Mouse (Mus musculus) heart, adult 2 months (tissue): ENCODE data around the gene Fam53a. TPM values are rescaled to one million over a fixed set of nuclear protein-coding genes. Genes with fewer than 3 reads are reported as not detected.
A peak's percentile ranks its signal among the peaks of the same experiment; 100 is the strongest.

Experiments
- DNase-seq, 2 experiments: peaks; one replicate each; pipeline ENCODE4 v3.0.0; 2021
- H3K27ac ChIP-seq: fragments of 200-600 bp; 2 replicates; pipeline ENCODE4 v1.8.1; 2022
- H3K27me3 ChIP-seq: fragments of 200-500 bp; 2 replicates; pipeline ENCODE4 v1.6.1; 2012; ENCODE audit warnings: mild to moderate bottlenecking, low read length, inconsistent platforms, mixed read lengths; ENCODE audit not compliant: control insufficient read depth, insufficient read depth
- H3K36me3 ChIP-seq: fragments of 200-500 bp; 2 replicates; pipeline ENCODE4 v1.6.1; 2012; ENCODE audit warnings: low read length, inconsistent platforms; ENCODE audit not compliant: control insufficient read depth, insufficient read depth
- H3K4me1 ChIP-seq: fragments of 200-500 bp; 2 replicates; pipeline ENCODE4 v1.6.1; 2011; ENCODE audit warnings: low read length; ENCODE audit not compliant: control insufficient read depth, insufficient read depth
- H3K4me3 ChIP-seq: fragments of 200-600 bp; 2 replicates; pipeline ENCODE4 v1.8.1; 2022
- H3K79me2 ChIP-seq: fragments of 200-500 bp; replicated peaks from 2 replicates; pipeline ENCODE4 v1.6.1; 2012; ENCODE audit warnings: mild to moderate bottlenecking, inconsistent platforms, low read length, moderate library complexity, mixed read lengths; ENCODE audit not compliant: control insufficient read depth, insufficient read depth
- H3K9ac ChIP-seq: fragments of 200-500 bp; 2 replicates; pipeline ENCODE4 v1.6.1; 2012; ENCODE audit warnings: low read depth, mild to moderate bottlenecking, control low read depth, inconsistent platforms, low read length, mixed read lengths
- CTCF ChIP-seq: fragments of 200-600 bp; IDR thresholded peaks from 2 replicates; pipeline ENCODE4 v1.8.1; 2022; ENCODE audit warnings: antibody characterized with exemption, mild to moderate bottlenecking, moderate library complexity
- EP300 ChIP-seq: fragments of 200-500 bp; IDR thresholded peaks from 2 replicates; pipeline ENCODE4 v1.6.1; 2011; ENCODE audit warnings: low read depth, low read length, control low read depth; ENCODE audit not compliant: insufficient read depth
- POLR2A ChIP-seq: fragments of 200-500 bp; IDR thresholded peaks from 2 replicates; pipeline ENCODE4 v1.6.1; 2011; ENCODE audit warnings: mild to moderate bottlenecking, low read depth, low read length, control low read depth; ENCODE audit not compliant: insufficient read depth
- WGBS: fragments of 180-500 bp; shearing (Covaris S2); methylation state at CpG from one replicate; pipeline ENCODE4 v1.1.7; 2018; 5-methylcytosine and 5-hydroxymethylcytosine counted together
- intact Hi-C: fragments of 180-260 bp; cut with DNase I; formaldehyde crosslinking; loops from one replicate; pipeline ENCODE4 v1.15.1; 2025
- long read RNA-seq: library from polyadenylated mRNA; stranded (forward); transcript quantifications from one replicate; pipeline ENCODE4 v2.0.0, GENCODE M21; 2021
- polyA plus RNA-seq: library from polyadenylated mRNA; depleted of rRNA; stranded (reverse); fragments of >200 nt; gene quantifications from 2 replicates; pipeline ENCODE4 v1.2.3, GENCODE M21; 2012; rRNA removed
- total RNA-seq, 2 experiments: library from RNA; stranded (reverse); gene quantifications; 2 replicates each; pipeline ENCODE4 v1.2.3; 2021

Gene Fam53a
- total RNA-seq (10 to 100 TPM; 26.1 to 26.9 TPM), polyA plus RNA-seq (19.7 and 22.8 TPM in 2 replicates)
- long read RNA-seq, transcript Fam53a-202 (6 exons, 2,009 nt), result major isoform, 19 of 36 reads
- long read RNA-seq, transcript Fam53a-201 (5 exons, 2,346 nt), result minor isoform, 8 of 36 reads
- long read RNA-seq, partial matches to known transcripts, result 3 of 36 reads
- long read RNA-seq, other reads (novel, unspliced or antisense), result 6 of 36 reads

DNA sequence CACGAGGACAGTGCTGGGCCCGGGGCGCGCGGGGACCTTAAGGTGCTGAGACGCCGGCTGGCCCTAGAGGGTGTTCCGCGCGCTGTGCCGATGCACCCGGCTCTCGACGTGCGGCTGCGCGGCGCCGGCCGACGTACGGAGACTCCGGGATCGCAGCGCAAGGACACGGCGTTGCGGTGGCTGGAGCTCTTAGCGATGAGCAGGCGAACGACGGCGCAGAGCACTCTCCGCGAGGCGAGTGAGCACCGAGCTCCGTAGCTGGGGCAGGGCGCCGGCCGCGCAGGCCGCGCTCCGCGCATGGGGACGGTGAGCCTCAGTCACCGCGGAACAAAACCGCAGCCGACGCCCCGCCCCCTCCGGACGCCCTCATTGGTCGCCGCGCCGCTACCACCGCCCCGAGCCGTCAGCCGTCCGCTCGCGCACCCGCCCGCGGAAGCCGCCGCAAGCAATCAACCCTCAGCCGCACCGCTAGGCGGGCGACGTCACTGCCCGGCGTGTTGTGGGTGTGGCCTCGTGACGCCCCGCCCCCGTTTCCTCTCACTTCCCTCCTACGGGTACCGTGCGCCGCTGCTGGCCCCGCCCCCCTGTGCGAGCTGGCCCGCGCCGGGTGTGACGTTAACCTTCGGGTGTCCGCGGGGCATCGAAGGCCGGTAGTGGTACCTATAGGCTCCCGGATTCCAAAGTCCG lies at the start of gene Fam53a, which contains the start of gene Gm9903:
Fam53a (minus strand) TSS at position 335 of the 687 bp plus-strand sequence.
Gm9903 (plus strand) TSS at position 625 of the 687 bp plus-strand sequence.
- DNase-seq, result peak; percentile 100
- peaks cover 14% of the 10 kb centered on the region for H3K4me1 ChIP-seq
- H3K9ac ChIP-seq, result peak within 1 kb of the TSS; percentile 91
- H3K36me3 ChIP-seq, result no peaks in the 10 kb centered on the region
- no peaks in the 10 kb centered on the region for H3K27me3 ChIP-seq
- H3K79me2 ChIP-seq, result peaks cover 6% of the 10 kb centered on the region
- peak within 1 kb of the TSS; percentile 75 for H3K4me3 ChIP-seq
- TF ChIP-seq CTCF (peak; percentile 51), POLR2A (peak; percentile 94), EP300 (peak; percentile 19; the same call in 1 of the 2 replicates)
- 1% methylated on average over 99 of the region's 99 CpGs for WGBS
- peak within 1 kb of the TSS; percentile 91 for H3K27ac ChIP-seq
- intact Hi-C loops, result no loop called here

DNA sequence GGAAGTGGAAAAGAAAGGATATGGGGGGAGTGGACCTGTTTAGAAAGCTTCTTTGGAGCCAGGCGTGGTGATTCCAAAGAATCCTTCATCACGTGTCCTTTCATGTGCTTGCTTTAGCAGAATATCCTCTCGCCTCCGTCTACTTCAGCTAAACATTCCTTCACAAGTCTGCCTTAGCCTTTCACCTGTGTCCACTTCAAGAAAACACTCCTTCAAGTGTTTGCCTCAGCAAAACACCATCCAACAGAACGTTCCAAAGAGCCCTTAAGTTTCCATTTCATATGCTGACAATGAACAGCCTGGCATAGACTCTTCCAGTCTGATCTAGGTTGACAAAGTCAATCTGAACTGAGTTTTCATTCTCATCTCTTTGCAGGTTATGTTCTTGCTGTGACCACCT lies 48.8 kb upstream of the Fam53a start:
- no peaks in the 10 kb centered on the region for H3K79me2 ChIP-seq
- H3K9ac ChIP-seq, result no peak overlapping the region
- no peak overlapping the region for H3K27ac ChIP-seq
- 76% methylated on average over 5 of the region's 5 CpGs for WGBS
- H3K27me3 ChIP-seq, result no peaks in the 10 kb centered on the region
- H3K4me3 ChIP-seq, result no peak overlapping the region
- DNase-seq, result no peak
- H3K4me1 ChIP-seq, result peaks cover 2% of the 10 kb centered on the region
- intact Hi-C loops, result no loop called here
- no peaks in the 10 kb centered on the region for H3K36me3 ChIP-seq
- TF ChIP-seq EP300 (no peak), POLR2A (no peak), CTCF (no peak)

DNA sequence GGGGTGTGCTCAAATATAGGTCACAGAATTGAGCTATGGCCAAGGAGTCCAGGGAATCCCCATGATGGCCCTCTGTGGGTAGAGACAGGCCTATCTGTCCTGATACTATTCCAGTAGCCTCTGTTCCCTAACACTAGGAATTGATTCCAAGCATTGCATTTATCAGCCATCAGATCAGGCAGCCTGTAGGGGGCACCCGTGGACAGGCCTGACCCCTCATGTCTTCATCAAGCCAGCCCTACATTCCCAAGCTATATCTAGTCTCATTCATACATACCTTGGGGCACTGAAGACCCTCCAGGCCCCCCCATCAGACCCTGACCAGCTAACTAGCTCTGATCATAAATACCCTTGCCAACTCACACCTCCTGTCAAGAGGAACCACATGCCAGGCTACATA lies 46.5 kb upstream of the Fam53a start:
- 0% methylated on average over 1 of the region's 1 CpGs for WGBS
- TF ChIP-seq POLR2A, result no peak
- peak; percentile 76 for TF ChIP-seq CTCF
- no peak for TF ChIP-seq EP300
- H3K4me3 ChIP-seq, result no peak overlapping the region
- no peaks in the 10 kb centered on the region for H3K79me2 ChIP-seq
- intact Hi-C loops, result no loop called here
- H3K27me3 ChIP-seq, result no peaks in the 10 kb centered on the region
- no peaks in the 10 kb centered on the region for H3K4me1 ChIP-seq
- no peaks in the 10 kb centered on the region for H3K36me3 ChIP-seq
- DNase-seq, result peak; percentile 36 to 61
- H3K27ac ChIP-seq, result no peak overlapping the region
- H3K9ac ChIP-seq, result no peak overlapping the region

DNA sequence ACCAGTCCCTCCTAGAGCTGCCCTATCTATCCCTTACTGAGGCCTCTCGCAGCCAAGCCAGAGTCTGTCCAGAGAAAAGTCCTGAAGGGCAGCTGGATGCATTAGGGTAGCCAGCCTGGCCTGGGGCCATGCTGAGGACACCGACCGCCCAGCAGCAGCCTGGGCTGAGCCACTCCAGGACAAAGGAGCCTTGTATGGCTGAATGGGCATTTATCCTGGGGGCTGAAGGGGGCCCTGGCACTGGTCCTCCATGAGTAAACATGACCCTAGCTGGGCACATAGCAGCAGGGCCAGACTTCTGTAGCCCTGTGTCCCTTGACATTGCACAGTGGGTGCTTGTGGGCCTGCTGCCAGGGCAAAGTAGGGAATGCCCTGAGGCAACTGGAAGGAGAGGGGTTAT lies 45.0 kb upstream of the Fam53a start:
- WGBS, result 41% methylated on average over 3 of the region's 3 CpGs
- Histone ChIP-seq H3K27me3 (no peaks in the 10 kb centered on the region), H3K27ac (no peak overlapping the region), H3K9ac (no peak overlapping the region), H3K36me3 (no peaks in the 10 kb centered on the region), H3K4me3 (no peak overlapping the region), H3K79me2 (no peaks in the 10 kb centered on the region), H3K4me1 (no peaks in the 10 kb centered on the region)
- intact Hi-C loops, result no loop called here
- peak in 1 of 2 experiments; percentile 39 for DNase-seq
- TF ChIP-seq CTCF, result no peak
- TF ChIP-seq POLR2A, result no peak
- TF ChIP-seq EP300, result no peak

DNA sequence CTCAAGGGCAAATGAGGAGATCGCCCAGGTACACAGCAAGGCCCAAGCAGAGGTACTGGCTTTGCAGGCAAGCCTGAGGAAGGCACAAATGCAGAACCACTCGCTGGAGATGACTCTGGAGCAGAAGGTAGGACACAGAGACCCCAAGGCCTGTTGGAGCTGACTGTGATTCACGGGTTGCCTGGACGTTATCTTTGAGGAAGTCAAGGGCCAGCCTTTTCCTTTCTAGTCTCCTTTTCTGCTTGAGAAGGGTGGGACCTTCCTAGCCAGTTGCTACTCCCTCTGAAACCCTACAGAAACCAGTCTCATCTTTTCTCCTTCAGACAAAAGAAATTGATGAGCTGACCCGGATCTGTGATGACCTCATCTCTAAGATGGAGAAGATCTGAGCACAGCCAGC lies 42.2 kb upstream of the Fam53a start:
- TF ChIP-seq POLR2A (no peak), EP300 (no peak), CTCF (no peak)
- intact Hi-C loops, result no loop called here
- 54% methylated on average over 5 of the region's 5 CpGs for WGBS
- Histone ChIP-seq H3K9ac (no peak overlapping the region), H3K36me3 (no peaks in the 10 kb centered on the region), H3K27me3 (no peaks in the 10 kb centered on the region), H3K4me3 (no peak overlapping the region), H3K4me1 (no peaks in the 10 kb centered on the region), H3K79me2 (no peaks in the 10 kb centered on the region), H3K27ac (no peak overlapping the region)
- DNase-seq, result no peak

DNA sequence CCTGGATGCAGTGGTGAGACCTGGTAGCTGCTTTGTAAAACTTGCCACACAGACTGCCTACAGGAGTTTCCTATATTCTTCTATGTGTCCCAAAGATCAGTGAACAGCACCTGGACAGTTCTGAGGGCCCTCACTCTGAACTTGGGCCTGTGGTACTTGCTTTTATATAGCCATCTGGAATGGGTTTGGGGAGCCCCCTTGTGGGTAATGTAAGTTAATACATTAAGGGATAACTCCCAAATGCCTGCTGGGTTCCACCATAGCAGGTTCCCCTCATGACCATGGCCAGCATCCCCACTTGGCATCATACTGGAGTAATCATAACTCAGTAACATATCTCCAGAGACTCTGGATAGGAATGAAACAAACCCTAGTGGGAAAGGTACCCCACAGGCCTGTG lies 38.8 kb upstream of the Fam53a start:
- Histone ChIP-seq H3K36me3 (no peaks in the 10 kb centered on the region), H3K27me3 (no peaks in the 10 kb centered on the region), H3K4me3 (no peak overlapping the region), H3K9ac (no peak overlapping the region), H3K79me2 (no peaks in the 10 kb centered on the region), H3K4me1 (no peaks in the 10 kb centered on the region), H3K27ac (no peak overlapping the region)
- intact Hi-C loops, result no loop called here
- TF ChIP-seq EP300 (no peak), CTCF (peak; percentile 75)
- no peak for DNase-seq
